Comparison of ENCODE assay signal across 23 mouse cellular contexts in genomic region chr5:51873571-51873970, GRCm38 (mm10).
"Had no signal": no experiment of that assay in that cellular context is flagged by ENCODE, and none has a peak within 500 bp of the region (broad histone marks: within the 10 kb centered on the region; RNA-seq: fewer than 3 reads in every experiment).

No protein-coding gene starts in this region.

- H3K4me2 ChIP-seq: heart, embryonic 12.5 days; hindbrain, embryonic 13.5 days; hindbrain, embryonic 15.5 days; kidney, embryonic 15.5 days; limb, embryonic 13.5 days; limb, embryonic 15.5 days; liver, embryonic 12.5 days had no signal

- DNase-seq: gastrocnemius, postnatal 14 days; gastrocnemius, postnatal 36 days; heart, adult 18-20 months; heart, postnatal 10 days; kidney, adult 11 months; kidney, adult 2 months; kidney, adult 9 months; kidney, postnatal 14 days; kidney, postnatal 36 days; layer of hippocampus, adult 9-11 months; layer of hippocampus, postnatal 36 days; left cerebral cortex, postnatal 4 days had no signal

- H3K36me3 ChIP-seq: heart, embryonic 12.5 days; hindbrain, embryonic 13.5 days; hindbrain, embryonic 15.5 days; kidney, embryonic 15.5 days; limb, embryonic 13.5 days; limb, embryonic 15.5 days; liver, embryonic 12.5 days had no signal

- H3K27ac ChIP-seq: hindbrain, embryonic 13.5 days; hindbrain, embryonic 15.5 days; hindbrain, postnatal 0 days; kidney, embryonic 15.5 days; kidney, postnatal 0 days; limb, embryonic 13.5 days; limb, embryonic 15.5 days; liver, embryonic 12.5 days; liver, embryonic 14.5 days had no signal

- H3K9ac ChIP-seq: heart, embryonic 12.5 days; hindbrain, embryonic 13.5 days; hindbrain, embryonic 15.5 days; kidney, embryonic 15.5 days; limb, embryonic 13.5 days; limb, embryonic 15.5 days; liver, embryonic 12.5 days; liver, embryonic 14.5 days had no signal

- ATAC-seq: hindbrain, postnatal 0 days; intestine, embryonic 16.5 days; liver, embryonic 12.5 days had no signal

- H3K4me3 ChIP-seq: heart, embryonic 12.5 days; hindbrain, embryonic 13.5 days; hindbrain, embryonic 15.5 days; kidney, embryonic 15.5 days; limb, embryonic 13.5 days; limb, embryonic 15.5 days; liver, embryonic 12.5 days had no signal

- H3K9me3 ChIP-seq: heart, embryonic 12.5 days; hindbrain, embryonic 13.5 days; hindbrain, embryonic 15.5 days; kidney, embryonic 15.5 days; limb, embryonic 13.5 days; limb, embryonic 15.5 days; liver, embryonic 12.5 days had no signal

- H3K27me3 ChIP-seq: heart, embryonic 12.5 days; hindbrain, embryonic 13.5 days; hindbrain, embryonic 15.5 days; kidney, embryonic 15.5 days; limb, embryonic 13.5 days; limb, embryonic 15.5 days; liver, embryonic 12.5 days had no signal

- H3K4me1 ChIP-seq: heart, embryonic 12.5 days; kidney, embryonic 15.5 days; limb, embryonic 15.5 days; liver, embryonic 12.5 days had no signal
